Mouse (Mus musculus): ENCODE data around the gene Synpo2.

Synpo2 gene

DNA sequence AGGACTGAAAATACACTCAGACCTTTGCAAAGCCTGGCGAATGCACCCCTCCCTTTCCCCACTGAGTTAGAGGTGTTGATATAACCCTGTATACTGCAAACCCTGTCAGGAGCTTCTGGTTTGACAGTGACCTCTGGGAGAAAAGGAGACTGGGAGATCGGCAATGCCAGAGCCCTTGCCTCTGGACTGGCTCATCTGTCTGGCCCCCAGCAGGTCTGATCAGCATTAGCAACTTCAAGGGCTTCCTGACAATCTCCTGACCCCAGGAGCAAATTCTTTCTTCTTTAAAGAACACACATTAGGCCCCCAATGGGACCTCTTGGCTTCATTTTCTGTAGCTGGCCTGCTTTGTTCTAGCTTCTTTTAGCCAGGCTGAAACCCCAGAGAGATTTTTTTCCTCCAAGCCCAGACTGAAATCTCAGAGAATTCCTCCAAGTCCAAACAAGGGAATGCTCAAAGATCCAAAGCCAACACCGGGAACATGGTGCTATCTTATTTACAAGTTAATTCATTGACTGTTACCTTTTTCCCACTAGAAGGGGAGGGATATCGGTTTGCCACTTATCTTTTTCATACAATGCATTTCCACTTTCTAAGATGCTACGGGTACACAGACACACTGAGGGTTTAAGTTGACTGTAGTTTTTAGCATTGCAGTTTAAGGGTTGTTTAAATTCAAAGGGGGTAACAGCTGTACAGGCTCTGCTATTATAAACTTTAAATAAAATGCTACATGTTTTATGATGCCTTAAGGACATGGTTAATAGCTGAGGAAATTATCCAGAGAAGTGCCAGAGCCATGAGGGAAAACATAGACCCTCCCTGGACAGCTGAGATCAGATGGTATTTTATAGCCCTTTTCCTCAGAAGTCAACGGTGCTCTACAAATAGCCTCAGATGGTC, 73.4 kb downstream of the Synpo2 start:
- DNase-seq = no peak

DNA sequence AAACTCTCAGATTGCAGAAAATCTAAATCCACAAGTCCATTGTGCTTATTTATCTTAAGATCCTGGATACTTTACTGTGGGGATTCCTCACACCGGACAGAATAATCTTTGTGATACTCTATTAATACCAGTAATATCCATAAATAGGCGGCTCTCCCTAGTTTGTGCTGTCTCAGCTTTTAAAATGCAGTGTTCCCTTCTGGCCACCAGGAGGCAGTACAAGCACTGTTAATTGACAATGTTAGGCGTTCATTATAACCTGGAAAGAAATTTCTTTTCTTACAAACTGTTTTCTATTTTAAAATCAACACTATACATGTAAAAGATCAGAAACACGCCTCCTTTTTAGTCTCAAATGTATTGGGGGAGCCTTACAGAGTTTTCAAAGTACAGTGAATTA, 75.2 kb downstream of the Synpo2 start:
- DNase-seq = peak; percentile 17

DNA sequence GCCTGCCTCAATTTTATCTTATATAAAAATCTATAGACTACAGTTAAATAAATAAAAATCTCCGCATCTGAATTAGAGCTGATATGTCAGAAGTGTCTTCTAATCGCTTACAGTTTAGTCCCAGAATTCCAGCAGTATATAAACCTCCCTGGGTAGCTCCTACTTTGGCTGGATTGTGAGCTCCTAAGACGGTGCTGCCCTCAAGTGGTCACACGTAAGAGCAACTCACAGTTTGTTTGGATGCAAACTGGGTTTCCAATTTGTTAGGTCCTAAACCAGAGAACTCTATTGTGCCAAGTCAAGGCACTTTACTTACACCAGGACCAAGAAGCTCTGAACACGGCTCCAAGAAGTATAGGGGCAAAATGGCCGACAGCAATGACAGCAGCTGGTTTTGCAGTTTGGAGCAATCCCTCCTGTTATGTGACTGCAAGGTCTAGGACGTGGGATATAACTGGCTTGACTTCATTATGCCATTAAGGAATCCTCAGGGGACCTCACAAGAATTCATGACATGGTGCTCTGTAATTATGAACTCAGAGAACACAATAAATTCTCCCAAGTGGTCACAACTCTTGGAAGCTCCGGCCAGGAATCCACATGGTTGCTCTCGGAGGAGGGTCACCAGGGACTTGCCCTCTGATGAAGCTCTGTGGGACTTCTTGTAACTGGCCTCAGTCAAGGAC, 76.7 kb downstream of the Synpo2 start:
- DNase-seq = peak; percentile 23

- no peak for DNase-seq
Measured at GRCm38 (mm10) chr3:123158579-123158978, 77.4 kb downstream of the Synpo2 start.

GRCm38 (mm10) chr3:123153337-123153736, 82.6 kb downstream of the Synpo2 start:
- no peak for DNase-seq

- no peak for DNase-seq
Measured at GRCm38 (mm10) chr3:123152911-123153310, 83.0 kb downstream of the Synpo2 start.

GRCm38 (mm10) chr3:123150523-123151135, 85.3 kb downstream of the Synpo2 start:
- DNase-seq = no peak

- DNase-seq = no peak
Measured at GRCm38 (mm10) chr3:123149380-123150162, 86.4 kb downstream of the Synpo2 start.

DNA sequence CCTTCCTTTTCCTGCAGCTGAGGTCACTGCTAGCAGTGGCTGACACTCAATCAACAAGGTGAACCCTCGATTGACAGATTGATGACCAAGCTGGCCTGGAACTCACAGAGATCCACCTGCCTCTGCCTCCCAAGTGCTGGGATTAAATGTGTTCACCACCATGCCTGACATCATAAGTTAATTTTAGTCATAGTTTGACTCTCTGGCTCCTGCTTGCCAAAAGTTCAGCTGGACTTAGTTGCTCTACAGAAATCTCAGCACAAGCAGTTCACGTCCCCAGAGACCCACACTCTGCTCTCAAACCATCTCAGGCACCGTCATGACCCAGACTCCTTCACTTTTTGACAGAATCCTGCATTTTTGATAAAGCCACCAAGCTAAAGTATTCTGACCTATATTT, 87.3 kb downstream of the Synpo2 start:
- no peak for DNase-seq

DNA sequence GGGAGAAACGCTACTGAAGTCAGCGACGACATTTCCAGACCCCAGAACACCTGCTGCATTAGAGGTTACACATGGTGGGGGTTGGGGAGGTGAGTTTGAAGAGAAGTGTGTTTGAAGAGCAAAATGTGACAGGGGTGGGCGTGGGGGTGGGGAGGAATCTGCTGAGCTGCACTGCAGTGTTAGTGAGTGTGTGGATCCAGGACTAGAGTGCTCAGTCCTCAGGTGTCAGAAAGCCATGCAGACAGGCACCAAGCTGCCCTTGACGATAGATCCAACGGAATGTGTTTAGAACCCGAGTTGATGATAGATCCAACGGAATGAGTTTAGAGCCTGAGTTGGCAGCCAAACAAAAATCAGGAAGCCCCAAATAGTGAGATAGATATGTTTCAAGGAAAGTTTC, 89.4 kb downstream of the Synpo2 start:
- DNase-seq = no peak

DNA sequence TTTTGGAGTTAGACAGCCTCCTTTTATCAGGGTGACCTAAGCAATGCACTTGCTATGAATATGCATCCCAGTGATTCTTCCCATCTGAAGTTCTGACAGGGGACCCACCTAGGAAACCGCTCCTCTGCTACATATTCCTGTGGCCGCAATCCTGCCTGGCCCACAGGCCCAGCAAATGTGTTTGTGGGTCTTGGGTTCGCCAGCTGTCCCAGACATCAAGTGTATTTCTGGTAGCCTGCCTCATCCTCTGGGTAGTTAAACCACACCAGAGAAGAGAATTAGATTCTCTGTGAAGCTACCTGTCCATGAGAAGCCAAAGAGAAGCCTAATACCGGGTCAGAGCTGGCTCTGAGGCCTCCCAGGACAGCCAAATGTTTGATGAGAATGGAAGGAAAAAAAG, 90.0 kb downstream of the Synpo2 start:
- DNase-seq = no peak

DNA sequence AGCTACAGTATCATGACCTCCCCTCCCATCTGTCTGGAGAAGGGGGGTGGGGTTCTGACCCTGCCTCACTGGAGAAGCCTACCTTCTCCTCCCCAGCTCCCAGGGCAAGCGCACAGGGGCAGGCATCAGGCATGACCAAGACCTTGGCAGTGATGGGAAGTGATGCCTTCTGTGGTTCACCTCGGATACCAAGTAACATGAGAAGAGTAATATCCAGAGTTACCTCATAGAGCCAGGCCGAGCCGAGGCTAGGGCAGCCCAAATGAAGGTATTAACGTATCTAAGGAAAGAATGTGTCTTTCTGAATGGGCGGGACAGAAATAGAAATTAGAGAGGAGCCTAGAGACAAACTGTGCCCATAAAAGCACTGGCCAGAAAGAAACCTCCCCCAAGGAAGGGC, 92.5 kb downstream of the Synpo2 start:
- DNase-seq = no peak

DNA sequence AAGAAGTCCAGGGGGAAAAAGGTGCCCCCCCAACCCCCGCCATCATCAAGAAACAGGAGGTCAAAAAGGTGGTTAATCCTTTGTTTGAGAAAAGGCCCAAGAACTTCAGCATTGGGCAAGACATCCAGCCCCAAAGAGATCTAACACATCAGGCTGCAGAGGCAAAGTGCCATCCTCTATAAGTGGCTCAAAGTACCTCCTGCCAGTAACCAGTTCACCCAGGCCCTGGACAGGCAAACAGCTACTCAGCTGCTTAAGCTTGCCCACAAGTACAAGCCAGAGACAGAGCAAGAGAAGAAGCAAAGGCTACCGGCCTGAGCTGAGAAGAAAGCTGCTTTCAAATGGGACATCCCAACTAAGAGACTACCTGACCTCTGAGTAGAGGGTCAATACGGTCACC, 93.7 kb downstream of the Synpo2 start:
- no peak for DNase-seq

DNA sequence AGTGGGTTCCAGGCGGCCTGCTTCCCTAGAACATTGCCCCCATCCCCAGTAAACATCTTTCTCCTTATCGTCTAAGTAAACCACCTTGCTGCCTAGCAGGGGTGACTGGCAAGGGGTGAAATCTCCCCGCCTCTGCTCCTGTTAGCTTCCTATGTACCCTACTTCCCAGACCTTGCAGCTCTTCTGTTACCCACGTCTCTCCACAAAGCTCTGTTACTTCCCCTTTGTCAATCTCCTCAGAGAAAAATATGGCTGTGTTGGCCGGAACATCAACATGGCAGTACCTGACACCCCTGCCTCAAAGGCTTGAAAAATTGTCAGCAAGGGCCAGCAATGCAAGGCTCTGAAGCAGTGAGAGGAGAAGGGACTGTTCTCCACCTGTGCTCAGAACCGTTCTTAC, 94.9 kb downstream of the Synpo2 start:
- no peak for DNase-seq

- DNase-seq = no peak
Measured at GRCm38 (mm10) chr3:123140134-123140533, 95.8 kb downstream of the Synpo2 start.

GRCm38 (mm10) chr3:123139619-123140018, 96.3 kb downstream of the Synpo2 start:
- no peak for DNase-seq

DNA sequence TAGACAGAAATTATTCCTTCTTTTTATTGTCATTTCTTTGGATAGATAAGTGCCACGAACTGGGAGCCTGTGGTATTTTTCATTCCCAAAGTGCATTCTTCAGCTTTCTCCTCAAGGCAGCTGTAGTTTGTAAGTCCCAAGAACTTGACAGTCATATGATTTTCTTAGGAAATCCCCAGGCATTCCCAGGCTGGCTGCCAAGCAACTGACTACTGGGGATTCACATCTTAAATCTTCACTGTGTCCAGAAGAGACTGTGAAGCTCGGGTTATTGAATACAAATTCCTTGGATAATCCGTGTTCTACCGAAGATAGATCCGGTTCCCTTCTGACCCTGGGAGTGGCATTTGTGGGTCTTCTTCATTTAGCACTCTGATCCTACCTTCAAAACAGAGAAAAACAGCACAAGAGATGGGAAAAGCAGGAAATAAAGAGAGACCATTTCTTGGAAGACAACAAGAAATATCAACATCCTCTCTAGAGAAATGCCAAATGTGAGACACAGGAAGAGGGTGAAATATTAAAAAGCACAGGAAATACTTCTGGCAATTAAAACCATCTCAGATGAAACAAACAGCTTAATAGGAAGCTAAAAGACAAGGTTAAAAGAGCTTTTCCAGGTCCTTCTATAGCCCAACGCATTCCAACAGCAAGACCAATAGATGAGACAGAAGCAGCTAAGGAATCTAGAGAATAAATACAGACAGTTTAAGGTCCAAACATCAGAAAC, 97.5 kb downstream of the Synpo2 start:
- DNase-seq = no peak

GRCm38 (mm10) chr3:123132101-123132500, 103.8 kb downstream of the Synpo2 start:
- no peak for DNase-seq

DNA sequence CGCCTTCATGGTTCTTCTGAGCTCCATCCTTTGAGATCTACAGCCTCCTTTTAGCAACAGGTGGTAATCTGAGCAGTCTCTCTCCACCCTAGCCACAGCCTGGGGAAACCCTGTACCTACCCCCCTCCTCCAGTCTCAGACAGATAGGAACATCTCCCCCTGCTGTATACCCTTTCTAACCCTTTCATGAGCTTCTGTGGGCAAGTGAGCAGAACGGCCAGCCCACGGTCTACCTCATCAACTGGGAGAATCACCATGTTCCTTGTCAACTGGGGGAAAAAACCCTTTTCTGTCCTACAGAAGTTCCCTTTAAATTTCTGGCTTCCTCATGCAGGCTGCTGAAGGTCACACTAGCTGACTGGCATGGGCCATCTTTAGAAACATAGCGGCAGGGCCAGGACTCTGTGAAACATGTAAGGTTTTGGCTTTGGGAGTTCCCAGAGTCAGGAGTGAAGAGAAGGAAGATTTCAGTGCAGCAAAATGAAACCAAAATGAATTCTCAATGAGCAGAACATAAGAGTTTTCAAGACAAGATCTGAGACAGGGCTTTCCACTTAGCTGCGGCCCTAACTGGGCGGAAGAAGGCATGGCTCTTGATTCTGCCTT, 104.7 kb downstream of the Synpo2 start:
- DNase-seq = no peak

GRCm38 (mm10) chr3:123130314-123131150, 105.4 kb downstream of the Synpo2 start:
- no peak for DNase-seq

GRCm38 (mm10) chr3:123128781-123129180, 107.2 kb downstream of the Synpo2 start:
- DNase-seq = no peak

All from thymus, postnatal 25 days (tissue).